Mouse (Mus musculus): ENCODE measurements around the gene Spry2. TPM values are rescaled to one million over a fixed set of nuclear protein-coding genes. Genes with fewer than 3 reads are reported as not detected.

Gene Spry2
- polyA plus RNA-seq, 1 experiment from 2014 or later: 91.0 TPM

GRCm38 (mm10) chr14:105922427-105922826 lies 25.8 kb upstream of the Spry2 start:
- Histone ChIP-seq H3K4me3 (replicated peaks; ENCODE audit: low read depth, low read length) (no peak overlapping the region), H3K9me3 (replicated peaks; ENCODE audit: low read length) (no peaks in the 10 kb centered on the region), H3K27ac (peak overlapping the region; percentile 62; the same call in 1 of the 2 replicates), H3K36me3 (ENCODE audit: insufficient read depth, low read length) (no peaks in the 10 kb centered on the region), H3K4me2 (ENCODE audit: low read length) (no peak overlapping the region), H3K4me1 (replicated peaks; ENCODE audit: insufficient read depth, low read length) (peaks cover 24% of the 10 kb centered on the region), H3K9ac (ENCODE audit: low read depth, low read length) (no peak overlapping the region), H3K27me3 (ENCODE audit: insufficient read depth, low read length) (no peaks in the 10 kb centered on the region)
- DNase-seq (ENCODE audit: low spot score): no peak
- WGBS: 9% methylated on average over 5 of the region's 5 CpGs
- no peak for TF ChIP-seq CTCF (IDR thresholded peaks at IDR 0.05; ENCODE audit: low read depth)
- ATAC-seq (replicated peaks; ENCODE audit: low FRiP score, low read depth): peak; percentile 31; the same call in 1 of the 2 replicates

- Histone ChIP-seq H3K9ac (ENCODE audit: low read depth, low read length) (no peak overlapping the region), H3K4me3 (replicated peaks; ENCODE audit: low read depth, low read length) (0 out of 2 replicates have a peak overlapping the region, but pooled peaks have one; percentile 4), H3K4me1 (replicated peaks; ENCODE audit: insufficient read depth, low read length) (peaks cover 24% of the 10 kb centered on the region), H3K9me3 (replicated peaks; ENCODE audit: low read length) (no peaks in the 10 kb centered on the region), H3K27me3 (ENCODE audit: insufficient read depth, low read length) (no peaks in the 10 kb centered on the region), H3K36me3 (ENCODE audit: insufficient read depth, low read length) (no peaks in the 10 kb centered on the region), H3K4me2 (ENCODE audit: low read length) (peak overlapping the region; percentile 24), H3K27ac (peak overlapping the region; percentile 44; the same call in 1 of the 2 replicates)
- DNase-seq (ENCODE audit: low spot score): peak; percentile 90
- WGBS: 4% methylated on average over 8 of the region's 8 CpGs
- no peak for TF ChIP-seq CTCF (IDR thresholded peaks at IDR 0.05; ENCODE audit: low read depth)
- peak; percentile 6; the same call in 1 of the 2 replicates for ATAC-seq (replicated peaks; ENCODE audit: low FRiP score, low read depth)
Measured at GRCm38 (mm10) chr14:105921217-105921695, 24.6 kb upstream of the Spry2 start.

DNA sequence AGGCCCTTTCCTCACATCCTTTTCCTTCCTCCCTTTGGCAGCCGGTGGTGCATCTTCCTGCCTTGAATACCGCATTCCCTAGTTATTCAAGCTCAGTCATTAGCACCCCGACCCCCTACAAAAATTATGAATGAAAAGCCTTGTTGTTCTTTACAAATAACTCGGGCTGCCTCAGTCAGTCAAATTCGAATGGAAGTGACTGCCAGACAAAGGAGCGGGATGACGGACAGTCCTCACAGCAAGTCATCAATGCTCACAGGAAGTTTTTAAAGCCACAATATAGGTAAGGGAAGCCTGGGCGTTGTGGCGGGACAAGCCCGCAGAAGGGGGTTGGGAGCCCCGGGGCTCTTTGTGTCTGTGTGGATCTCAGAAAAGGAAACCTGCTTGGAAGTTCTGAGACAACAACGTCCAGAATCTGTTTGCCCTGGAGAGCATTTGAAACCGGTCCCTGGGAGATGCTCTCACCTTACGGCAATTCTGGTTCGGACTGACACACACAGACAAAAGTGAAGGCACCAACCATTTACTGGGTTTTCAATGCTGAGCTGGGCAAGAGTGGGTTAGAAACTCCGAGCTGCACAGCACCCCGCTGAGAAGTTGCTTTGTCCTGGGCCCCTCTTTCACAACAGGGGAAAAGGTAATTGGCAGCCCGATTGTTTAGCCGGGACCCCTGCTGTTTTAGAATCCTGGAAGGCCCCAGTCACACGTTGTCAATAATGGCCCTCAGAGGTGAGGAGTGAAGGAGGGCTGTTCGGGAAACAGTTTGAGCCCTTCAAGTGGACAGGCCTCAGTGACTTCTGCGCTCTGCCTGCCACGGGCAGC lies 24.0 kb upstream of the Spry2 start:
- WGBS: 12% methylated on average over 23 of the region's 23 CpGs
- DNase-seq (ENCODE audit: low spot score): no peak
- H3K4me3 ChIP-seq (replicated peaks; ENCODE audit: low read depth, low read length): 0 out of 2 replicates have a peak overlapping the region, but pooled peaks have one; percentile 4

DNA sequence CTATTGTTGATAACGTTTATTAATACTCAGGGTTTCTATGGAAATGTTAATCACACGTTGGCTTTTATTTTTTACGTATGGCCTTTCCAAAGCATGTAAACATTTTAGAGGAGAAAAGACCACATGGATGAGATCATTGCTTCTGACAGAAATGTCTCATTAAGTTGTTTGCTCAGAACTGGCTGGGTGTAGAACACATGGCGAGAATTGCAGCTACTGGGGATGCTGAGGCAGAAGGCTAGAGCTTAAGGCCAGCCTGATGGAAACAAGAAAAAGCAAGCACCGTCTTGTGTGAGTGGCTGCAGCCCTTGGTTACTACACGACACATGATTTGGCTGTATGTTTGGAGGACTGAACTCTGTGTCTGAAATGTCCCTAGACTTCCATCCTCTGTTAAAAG lies 10.6 kb upstream of the Spry2 start:
- no peak for DNase-seq (ENCODE audit: low spot score)
- TF ChIP-seq CTCF (IDR thresholded peaks at IDR 0.05; ENCODE audit: low read depth): no peak
- H3K9ac ChIP-seq (ENCODE audit: low read depth, low read length): no peak overlapping the region
- H3K27ac ChIP-seq: no peak overlapping the region
- H3K27me3 ChIP-seq (ENCODE audit: insufficient read depth, low read length): no peaks in the 10 kb centered on the region
- H3K4me2 ChIP-seq (ENCODE audit: low read length): no peak overlapping the region
- H3K9me3 ChIP-seq (replicated peaks; ENCODE audit: low read length): no peaks in the 10 kb centered on the region
- H3K36me3 ChIP-seq (ENCODE audit: insufficient read depth, low read length): no peaks in the 10 kb centered on the region
- no peaks in the 10 kb centered on the region for H3K4me1 ChIP-seq (replicated peaks; ENCODE audit: insufficient read depth, low read length)
- no peak overlapping the region for H3K4me3 ChIP-seq (replicated peaks; ENCODE audit: low read depth, low read length)
- ATAC-seq (replicated peaks; ENCODE audit: low FRiP score, low read depth): no peak
- whole genome bisulfite sequencing: 69% methylated on average over 6 of the region's 6 CpGs

More for the DNA sequence above, 24.0 kb upstream of the Spry2 start:
- H3K4me1 ChIP-seq (replicated peaks; ENCODE audit: insufficient read depth, low read length): peaks cover 24% of the 10 kb centered on the region
- H3K27me3 ChIP-seq (ENCODE audit: insufficient read depth, low read length): no peaks in the 10 kb centered on the region
- no peaks in the 10 kb centered on the region for H3K9me3 ChIP-seq (replicated peaks; ENCODE audit: low read length)
- H3K36me3 ChIP-seq (ENCODE audit: insufficient read depth, low read length): no peaks in the 10 kb centered on the region
- peak overlapping the region; percentile 44 for H3K27ac ChIP-seq
- TF ChIP-seq CTCF (IDR thresholded peaks at IDR 0.05; ENCODE audit: low read depth): no peak
- peak; percentile 75; the same call in 1 of the 2 replicates for ATAC-seq (replicated peaks; ENCODE audit: low FRiP score, low read depth)
- no peak overlapping the region for H3K9ac ChIP-seq (ENCODE audit: low read depth, low read length)
- H3K4me2 ChIP-seq (ENCODE audit: low read length): peak overlapping the region; percentile 24

DNA sequence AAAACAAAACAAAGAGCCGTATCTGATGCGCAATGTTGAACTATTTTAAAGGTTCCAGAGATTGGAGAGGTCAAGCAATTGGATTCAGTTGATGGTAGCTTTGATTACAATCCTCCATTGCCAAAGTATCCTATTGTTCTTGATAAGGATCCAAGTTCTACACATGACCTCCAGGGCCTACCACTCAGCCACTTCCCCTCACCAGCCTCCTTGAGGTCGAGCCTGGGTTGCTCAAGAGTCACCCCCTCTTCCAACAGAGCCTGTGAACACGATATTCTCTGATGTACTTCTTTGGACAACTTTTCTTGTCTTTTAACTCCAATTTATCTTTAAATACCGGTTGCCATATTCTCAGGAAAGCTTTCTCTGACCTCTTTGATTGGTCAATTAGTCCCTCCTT lies 9.3 kb upstream of the Spry2 start:
- 87% methylated on average over 5 of the region's 5 CpGs for WGBS
- Histone ChIP-seq H3K9ac (ENCODE audit: low read depth, low read length) (no peak overlapping the region), H3K27me3 (ENCODE audit: insufficient read depth, low read length) (no peaks in the 10 kb centered on the region), H3K4me3 (replicated peaks; ENCODE audit: low read depth, low read length) (no peak overlapping the region), H3K36me3 (ENCODE audit: insufficient read depth, low read length) (no peaks in the 10 kb centered on the region), H3K4me1 (replicated peaks; ENCODE audit: insufficient read depth, low read length) (no peaks in the 10 kb centered on the region), H3K9me3 (replicated peaks; ENCODE audit: low read length) (no peaks in the 10 kb centered on the region), H3K27ac (no peak overlapping the region), H3K4me2 (ENCODE audit: low read length) (no peak overlapping the region)
- ATAC-seq (replicated peaks; ENCODE audit: low FRiP score, low read depth) (no peak), DNase-seq (ENCODE audit: low spot score) (no peak)
- no peak for TF ChIP-seq CTCF (IDR thresholded peaks at IDR 0.05; ENCODE audit: low read depth)

DNA sequence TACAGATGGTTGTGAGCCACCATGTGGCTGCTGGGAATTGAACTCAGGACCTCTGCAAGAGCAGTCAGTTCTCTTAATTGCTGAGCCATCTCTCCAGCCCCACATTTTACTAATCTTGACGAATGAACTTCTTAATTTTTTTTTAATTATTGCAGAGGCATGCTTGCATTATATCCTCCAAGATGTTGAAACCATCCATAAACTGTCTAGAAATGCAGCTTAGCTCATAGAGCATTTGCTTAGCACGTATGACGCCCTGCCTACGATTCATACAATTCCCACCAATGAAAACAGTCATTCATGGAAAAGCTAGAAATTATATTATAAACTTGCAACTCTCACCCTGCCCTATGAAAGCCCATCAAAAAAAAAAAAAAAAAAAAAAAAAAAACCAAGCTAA lies 8.9 kb upstream of the Spry2 start:
- WGBS: over 99% methylated on average over 4 of the region's 4 CpGs
- no peak for ATAC-seq (replicated peaks; ENCODE audit: low FRiP score, low read depth)
- no peak overlapping the region for H3K9ac ChIP-seq (ENCODE audit: low read depth, low read length)

More for the DNA sequence above, 8.9 kb upstream of the Spry2 start:
- no peak overlapping the region for H3K4me3 ChIP-seq (replicated peaks; ENCODE audit: low read depth, low read length)
- no peaks in the 10 kb centered on the region for H3K27me3 ChIP-seq (ENCODE audit: insufficient read depth, low read length)
- no peaks in the 10 kb centered on the region for H3K4me1 ChIP-seq (replicated peaks; ENCODE audit: insufficient read depth, low read length)
- no peaks in the 10 kb centered on the region for H3K36me3 ChIP-seq (ENCODE audit: insufficient read depth, low read length)
- no peak overlapping the region for H3K4me2 ChIP-seq (ENCODE audit: low read length)
- H3K9me3 ChIP-seq (replicated peaks; ENCODE audit: low read length): no peaks in the 10 kb centered on the region
- no peak for DNase-seq (ENCODE audit: low spot score)
- TF ChIP-seq CTCF (IDR thresholded peaks at IDR 0.05; ENCODE audit: low read depth): no peak
- H3K27ac ChIP-seq: no peak overlapping the region
